In genomic region chr2:124289356-124289755, GRCm38 (mm10) we compare ENCODE assay signal across 14 mouse cellular contexts.
"Had no signal": no experiment of that assay in that cellular context is flagged by ENCODE, and none has a peak within 500 bp of the region (broad histone marks: within the 10 kb centered on the region; RNA-seq: fewer than 3 reads in every experiment).

No protein-coding gene starts in this region.

- H3K9me3 ChIP-seq: limb, embryonic 13.5 days; neural tube, embryonic 12.5 days had no signal

- H3K4me3 ChIP-seq: limb, embryonic 13.5 days; neural tube, embryonic 12.5 days had no signal

- H3K4me2 ChIP-seq: limb, embryonic 13.5 days; neural tube, embryonic 12.5 days had no signal

- H3K27ac ChIP-seq: limb, embryonic 13.5 days; liver, embryonic 14.5 days; neural tube, embryonic 12.5 days had no signal

- H3K36me3 ChIP-seq: limb, embryonic 13.5 days; neural tube, embryonic 12.5 days had no signal

- DNase-seq: kidney, adult 11 months; kidney, postnatal 10 days; kidney, postnatal 4 days; left cerebral cortex, postnatal 4 days; lung, adult 18-20 months; lung, postnatal 10 days; retina, postnatal 1 day; right cerebral cortex, postnatal 4 days; spleen, adult 18-20 months; thymus, adult 2 months; thymus, postnatal 25 days had no signal

- H3K27me3 ChIP-seq: limb, embryonic 13.5 days; neural tube, embryonic 12.5 days had no signal

- H3K4me1 ChIP-seq: limb, embryonic 13.5 days; neural tube, embryonic 12.5 days had no signal

- H3K9ac ChIP-seq: limb, embryonic 13.5 days; liver, embryonic 14.5 days; neural tube, embryonic 12.5 days had no signal
